Mouse (Mus musculus) limb, embryonic 10.5 days (tissue): Measurements from ENCODE around the gene Gm8994. TPM values are rescaled to one million over a fixed set of nuclear protein-coding genes. Genes with fewer than 3 reads are reported as not detected.

Experiments
- polyA plus RNA-seq: library from polyadenylated mRNA; unstranded; fragments of >200 nt; fragmentation: Nextera tagmentation; extraction: Ambion mirVana; gene quantifications from 2 replicates; pipeline ENCODE4 v1.2.1, GENCODE M21; 2016

Gene Gm8994
- polyA plus RNA-seq, 1 experiment from 2014 or later: not detected

Other genes with a start within 250 kb of the Gm8994 start
- 0.03 TPM in 1 of 2 replicates, not detected in the other for gene Grin2b, start 154.0 kb upstream of the Gm8994 start, polyA plus RNA-seq
- not detected in 2 replicates for gene E330021D16Rik, start 88.0 kb downstream of the Gm8994 start, polyA plus RNA-seq
- 40.0 and 49.9 TPM in 2 replicates for gene Atf7ip, start 178.6 kb downstream of the Gm8994 start, polyA plus RNA-seq